ENCODE assay signal across 20 mouse cellular contexts in the genomic region with DNA sequence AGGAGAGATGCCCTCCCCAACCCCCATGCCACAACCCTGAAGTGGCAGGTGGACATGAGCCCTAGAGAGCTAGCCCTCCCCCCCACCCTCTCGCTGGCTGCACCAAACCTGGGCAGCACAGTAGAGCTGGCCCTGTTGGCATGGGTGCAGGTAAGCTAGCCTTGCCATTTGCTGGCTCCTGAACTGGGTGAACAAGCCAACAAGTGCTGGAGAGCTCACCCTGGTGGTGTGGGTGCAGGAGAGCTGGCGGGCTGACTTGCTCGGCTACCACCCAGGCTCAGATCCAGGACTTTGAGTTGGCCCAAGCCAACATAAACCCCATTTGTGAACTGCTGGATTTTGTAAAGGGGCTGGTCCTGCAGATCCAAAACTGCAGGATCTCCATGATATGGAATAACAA.
A peak's percentile ranks its signal among the peaks of the same experiment; 100 is the strongest.
DNase-seq lines count a peak whose midpoint lies in the region; ATAC-seq and TF ChIP-seq lines count a peak whose summit lies in the region.
"Had no signal": no experiment of that assay in that cellular context is flagged by ENCODE, and none has a peak within 500 bp of the region (broad histone marks: within the 10 kb centered on the region; RNA-seq: fewer than 3 reads in every experiment).

No protein-coding gene starts in this region.

- H3K27ac ChIP-seq in lung, embryonic 15.5 days, result no peak overlapping the region
- H3K27ac ChIP-seq in lung, postnatal 0 days (ENCODE audit: low read length), result no peak overlapping the region
- H3K27ac ChIP-seq: forebrain, embryonic 13.5 days; liver, embryonic 13.5 days; macrophage; midbrain, embryonic 10.5 days had no signal

- no peaks in the 10 kb centered on the region for H3K27me3 ChIP-seq in lung, embryonic 15.5 days
- no peaks in the 10 kb centered on the region for H3K27me3 ChIP-seq in lung, postnatal 0 days (replicated peaks; ENCODE audit: insufficient read depth, low read length)
- H3K27me3 ChIP-seq: CH12.LX; forebrain, embryonic 13.5 days; liver, embryonic 13.5 days had no signal

- H3K4me1 ChIP-seq in lung, embryonic 15.5 days, result no peaks in the 10 kb centered on the region; the same call in 1 of the 2 replicates
- H3K4me1 ChIP-seq in lung, postnatal 0 days (ENCODE audit: insufficient read depth, low read depth, low read length), result no peaks in the 10 kb centered on the region; the same call in 1 of the 2 replicates
- H3K4me1 ChIP-seq: forebrain, embryonic 13.5 days; liver, embryonic 13.5 days had no signal

- no peak overlapping the region for H3K9ac ChIP-seq in lung, embryonic 15.5 days
- no peak overlapping the region for H3K9ac ChIP-seq in lung, postnatal 0 days (replicated peaks; ENCODE audit: low read depth)
- H3K9ac ChIP-seq: forebrain, embryonic 13.5 days; liver, embryonic 13.5 days; lung, embryonic 14.5 days had no signal

- H3K4me2 ChIP-seq in lung, embryonic 15.5 days, result no peak overlapping the region
- no peak overlapping the region for H3K4me2 ChIP-seq in lung, postnatal 0 days (replicated peaks; ENCODE audit: low read depth, low read length)
- H3K4me2 ChIP-seq: forebrain, embryonic 13.5 days; liver, embryonic 13.5 days; lung, embryonic 14.5 days had no signal

- no peak for TF ChIP-seq EP300 in lung, postnatal 0 days (IDR thresholded peaks at IDR 0.05)

- no peak for TF ChIP-seq CTCF in lung, postnatal 0 days (IDR thresholded peaks at IDR 0.05)

- H3K36me3 ChIP-seq in lung, embryonic 15.5 days, result no peaks in the 10 kb centered on the region
- no peaks in the 10 kb centered on the region for H3K36me3 ChIP-seq in lung, postnatal 0 days (ENCODE audit: insufficient read depth, low read length)
- H3K36me3 ChIP-seq: liver, embryonic 13.5 days; midbrain, embryonic 10.5 days had no signal

- ATAC-seq in lung, embryonic 15.5 days (ENCODE audit: borderline replicate concordance, extremely low read depth, low FRiP score, low TSS enrichment), result peak; percentile 16; the same call in 1 of the 2 replicates
- no peak for ATAC-seq in lung, postnatal 0 days
- ATAC-seq: forebrain, embryonic 13.5 days; inflammation-experienced regulatory T-cells, adult 6 months had no signal

- H3K4me3 ChIP-seq in lung, embryonic 15.5 days, result no peak overlapping the region
- H3K4me3 ChIP-seq in lung, postnatal 0 days (ENCODE audit: low read depth, low read length), result no peak overlapping the region
- H3K4me3 ChIP-seq: forebrain, embryonic 13.5 days; liver, embryonic 13.5 days; midbrain, embryonic 10.5 days had no signal

- 93% methylated on average over 3 of the region's 3 CpGs for WGBS in lung, embryonic 15.5 days
- WGBS in lung, postnatal 0 days, result 98% methylated on average over 3 of the region's 3 CpGs

- H3K9me3 ChIP-seq in lung, embryonic 15.5 days, result no peaks in the 10 kb centered on the region
- H3K9me3 ChIP-seq in lung, postnatal 0 days (ENCODE audit: low read length), result no peaks in the 10 kb centered on the region
- H3K9me3 ChIP-seq: forebrain, embryonic 13.5 days; liver, embryonic 13.5 days; midbrain, embryonic 10.5 days had no signal

- peak; percentile 26 for DNase-seq in adrenal gland, postnatal 25 days
- no peak for DNase-seq in adrenal gland, adult (ENCODE audit: inconsistent age in 2 of 2, low spot score in 1 of 2)
- peak; percentile 92 for DNase-seq in heart, adult 11 months
- no peak for DNase-seq in heart, adult 9 months (ENCODE audit: low spot score in 2 of 2)
- DNase-seq in lung, postnatal 0 days (ENCODE audit: low spot score), result no peak
- no peak for DNase-seq in ovary, postnatal 10 days (ENCODE audit: low spot score)
- no peak for DNase-seq in right cerebral cortex, postnatal 4 days
- DNase-seq: kidney, adult 9 months; kidney, postnatal 25 days; layer of hippocampus, adult 9-11 months; liver, embryonic 13.5 days; lung, embryonic 14.5 days; retina, postnatal 1 day; thymus, postnatal 14 days had no signal

Comparison
In these comparisons a context has a peak if more than half of its experiments do, and no peak if none do; other contexts are left out.
1. DNase-seq: peak in adrenal gland, postnatal 25 days (single experiment) and heart, adult 11 months (single experiment); none in adrenal gland, adult (0 of 2), heart, adult 9 months (0 of 2), lung, postnatal 0 days (single experiment), ovary, postnatal 10 days (single experiment) and right cerebral cortex, postnatal 4 days (single experiment).